Mouse (Mus musculus) liver, adult 2 months (tissue): ENCODE results near the gene Iars. TPM values are rescaled to one million over a fixed set of nuclear protein-coding genes. Genes with fewer than 3 reads are reported as not detected.
"Not testable (repeated sequence)": the region's sequence is repeated elsewhere in the genome, so short reads cannot be mapped to it uniquely, and the experiment has no call there.

Experiments
- DNase-seq: peaks from one replicate; pipeline ENCODE4 v3.0.0-alpha.2; 2011; ENCODE audit warnings: low read depth, low spot score; ENCODE audit errors: extremely low read depth
- H3K27ac ChIP-seq: fragments of 200-500 bp; replicated peaks from 2 replicates; pipeline ENCODE4 v1.5.1; 2012; ENCODE audit warnings: low read depth, mild to moderate bottlenecking, control low read depth, inconsistent platforms, low read length; ENCODE audit not compliant: insufficient read depth
- H3K27me3 ChIP-seq: fragments of 200-500 bp; 2 replicates; pipeline ENCODE4 v1.6.1; 2012; ENCODE audit warnings: mild to moderate bottlenecking, moderate library complexity, low read length, inconsistent platforms; ENCODE audit not compliant: control insufficient read depth, insufficient read depth
- H3K36me3 ChIP-seq: fragments of 200-500 bp; 2 replicates; pipeline ENCODE4 v1.6.1; 2012; ENCODE audit warnings: low read length, inconsistent platforms; ENCODE audit not compliant: control insufficient read depth, insufficient read depth
- H3K4me1 ChIP-seq: fragments of 200-500 bp; 2 replicates; pipeline ENCODE4 v1.6.1; 2011; ENCODE audit warnings: low read length; ENCODE audit not compliant: control insufficient read depth, insufficient read depth
- H3K4me3 ChIP-seq: fragments of 200-500 bp; 2 replicates; pipeline ENCODE4 v1.5.1; 2011; ENCODE audit warnings: low read depth, mild to moderate bottlenecking, control low read depth, low read length, moderate library complexity; ENCODE audit not compliant: insufficient read depth
- H3K79me2 ChIP-seq: fragments of 200-500 bp; 2 replicates; pipeline ENCODE4 v1.6.1; 2012; ENCODE audit warnings: inconsistent platforms, mild to moderate bottlenecking, low read length, moderate library complexity; ENCODE audit not compliant: control insufficient read depth, insufficient read depth
- H3K9ac ChIP-seq: fragments of 200-500 bp; 2 replicates; pipeline ENCODE4 v1.6.1; 2012; ENCODE audit warnings: low read depth, mild to moderate bottlenecking, control low read depth, inconsistent platforms, low read length
- CTCF ChIP-seq: fragments of 200-500 bp; IDR thresholded peaks from 2 replicates; pipeline ENCODE4 v1.5.1; 2011; ENCODE audit warnings: low read depth, low read length, control low read depth
- POLR2A ChIP-seq: fragments of 200-500 bp; IDR thresholded peaks from 2 replicates; pipeline ENCODE4 v1.6.1; 2011; ENCODE audit warnings: low read length, control low read depth; ENCODE audit not compliant: insufficient read depth; ENCODE audit errors: extremely low read depth
- WGBS: fragments of 180-500 bp; shearing (Covaris S2); methylation state at CpG from one replicate; pipeline ENCODE4 v1.1.7; 2018; 5-methylcytosine and 5-hydroxymethylcytosine counted together
- polyA plus RNA-seq: library from polyadenylated mRNA; depleted of rRNA; stranded (reverse); fragments of >200 nt; gene quantifications from 2 replicates; pipeline ENCODE4 v1.2.3, GENCODE M21; 2012; rRNA removed
- total RNA-seq: library from RNA; depleted of rRNA; stranded (reverse); fragments of >200 nt; gene quantifications from 2 replicates; pipeline ENCODE4 v1.2.3, GENCODE M21; 2014; rRNA removed

Gene Iars
- total and polyA plus RNA-seq, 2 experiments, result 13.5 to 15.9 TPM

GRCm38 (mm10) chr13:49766269-49766668, 84.4 kb downstream of the Iars start:
- TF ChIP-seq POLR2A, result no peak
- no peak for TF ChIP-seq CTCF
- no peaks in the 10 kb centered on the region for H3K79me2 ChIP-seq
- H3K4me1 ChIP-seq, result no peaks in the 10 kb centered on the region
- H3K27ac ChIP-seq, result no peak overlapping the region
- no peak for DNase-seq
- no peaks in the 10 kb centered on the region for H3K27me3 ChIP-seq
- WGBS, result 83% methylated on average over 9 of the region's 9 CpGs
- no peak overlapping the region for H3K4me3 ChIP-seq
- H3K36me3 ChIP-seq, result no peaks in the 10 kb centered on the region
- no peak overlapping the region for H3K9ac ChIP-seq

- Histone ChIP-seq H3K4me1 (no peaks in the 10 kb centered on the region), H3K27me3 (no peaks in the 10 kb centered on the region), H3K4me3 (no peak overlapping the region), H3K27ac (no peak overlapping the region), H3K79me2 (no peaks in the 10 kb centered on the region), H3K9ac (no peak overlapping the region), H3K36me3 (no peaks in the 10 kb centered on the region)
- 0% methylated on average over 2 of the region's 2 CpGs for WGBS
- TF ChIP-seq CTCF (no peak), POLR2A (no peak)
- DNase-seq, result no peak
These were observed 86.1 kb downstream of the Iars start for GRCm38 (mm10) chr13:49768048-49768447.

DNA sequence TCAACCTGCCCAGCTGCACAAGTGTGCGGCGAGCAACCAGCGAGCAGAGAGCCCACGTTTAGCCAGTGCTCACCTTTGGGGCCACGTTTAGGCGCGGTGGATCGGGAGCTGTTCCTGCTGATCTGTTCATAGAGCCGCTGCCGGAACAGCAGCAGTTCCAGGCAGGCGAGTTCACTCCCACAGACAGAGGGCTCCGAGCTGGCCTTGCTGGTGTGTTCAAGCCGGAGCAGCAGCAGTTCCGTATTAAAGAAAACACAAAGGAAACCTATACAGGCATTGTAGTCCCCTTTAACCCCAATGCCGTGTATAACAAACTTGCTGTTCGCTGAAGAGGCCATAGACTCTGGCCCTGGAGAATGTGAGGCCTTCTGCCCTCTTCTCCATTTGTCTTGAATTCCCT, 87.2 kb downstream of the Iars start:
- no peak for DNase-seq
- no peak overlapping the region for H3K4me3 ChIP-seq
- WGBS, result 90% methylated on average over 16 of the region's 16 CpGs
- H3K79me2 ChIP-seq, result no peaks in the 10 kb centered on the region
- no peaks in the 10 kb centered on the region for H3K36me3 ChIP-seq
- H3K4me1 ChIP-seq, result no peaks in the 10 kb centered on the region
- TF ChIP-seq CTCF, result no peak
- TF ChIP-seq POLR2A, result no peak
- H3K9ac ChIP-seq, result no peak overlapping the region
- no peak overlapping the region for H3K27ac ChIP-seq
- H3K27me3 ChIP-seq, result no peaks in the 10 kb centered on the region

GRCm38 (mm10) chr13:49771536-49771935, 89.6 kb downstream of the Iars start:
- not testable (repeated sequence) for H3K4me3 ChIP-seq, H3K9ac ChIP-seq, H3K27ac ChIP-seq, H3K27me3 ChIP-seq, H3K79me2 ChIP-seq, H3K4me1 ChIP-seq, H3K36me3 ChIP-seq, DNase-seq

Other genes starting within 250 kb of the Iars start
- gene Tes3-ps, start 188.8 kb upstream of the Iars start, total RNA-seq, result 0.13 and 0.18 TPM in 2 replicates
- gene Tes3-ps, start 188.8 kb upstream of the Iars start, polyA plus RNA-seq, result 0.04 TPM in 2 replicates
- 0.55 and 0.81 TPM in 2 replicates for gene Ecm2, start 177.3 kb upstream of the Iars start, total RNA-seq
- 0.07 and 0.15 TPM in 2 replicates for gene Ecm2, start 177.3 kb upstream of the Iars start, polyA plus RNA-seq
- 0.13 and 0.65 TPM in 2 replicates for gene Aspn, start 137.7 kb upstream of the Iars start, total RNA-seq
- gene Aspn, start 137.7 kb upstream of the Iars start, polyA plus RNA-seq, result not detected in 2 replicates
- gene Omd, start 99.6 kb upstream of the Iars start, total RNA-seq, result 0.54 and 0.55 TPM in 2 replicates
- not detected in 2 replicates for gene Omd, start 99.6 kb upstream of the Iars start, polyA plus RNA-seq
- 1.9 and 2.4 TPM in 2 replicates for gene Ogn, start 74.1 kb upstream of the Iars start, total RNA-seq
- gene Ogn, start 74.1 kb upstream of the Iars start, polyA plus RNA-seq, result 0.23 and 0.47 TPM in 2 replicates
- gene Cenpp, start 29.3 kb upstream of the Iars start, total RNA-seq, result 0.55 and 1.3 TPM in 2 replicates
- gene Cenpp, start 29.3 kb upstream of the Iars start, polyA plus RNA-seq, result 0.12 TPM in 1 of 2 replicates, not detected in the other
- 5.1 and 6.5 TPM in 2 replicates for gene Nol8, start 29.0 kb upstream of the Iars start, total RNA-seq
- 0.70 and 1.1 TPM in 2 replicates for gene Nol8, start 29.0 kb upstream of the Iars start, polyA plus RNA-seq
- not detected in 2 replicates for gene Gm30302, start 116.9 kb downstream of the Iars start, total RNA-seq
- gene Gm30302, start 116.9 kb downstream of the Iars start, polyA plus RNA-seq, result not detected in 2 replicates